Mouse (Mus musculus) ES-Bruce4 (cell line): ENCODE measurements around the gene Cfap97d1.

Source experiments
- CTCF ChIP-seq: IDR thresholded peaks from one replicate; pipeline ENCODE4 v1.8.1; 2011; ENCODE audit warnings: low read depth, low read length
- POLR2A ChIP-seq: IDR thresholded peaks from one replicate; pipeline ENCODE4 v1.8.1; 2011; ENCODE audit warnings: low read length; ENCODE audit not compliant: insufficient read depth

- TF ChIP-seq CTCF (peak; percentile 68), POLR2A (no peak)
These were observed 20.2 kb downstream of the Cfap97d1 start for GRCm38 (mm10) chr11:102004251-102004650.
